Mouse (Mus musculus) kidney, postnatal 10 days (tissue): ENCODE data around the gene BC030867.

Source experiments
- DNase-seq: peaks from one replicate; pipeline ENCODE4 v3.0.0; 2021; ENCODE audit warnings: mixed read lengths

The BC030867 gene

DNA sequence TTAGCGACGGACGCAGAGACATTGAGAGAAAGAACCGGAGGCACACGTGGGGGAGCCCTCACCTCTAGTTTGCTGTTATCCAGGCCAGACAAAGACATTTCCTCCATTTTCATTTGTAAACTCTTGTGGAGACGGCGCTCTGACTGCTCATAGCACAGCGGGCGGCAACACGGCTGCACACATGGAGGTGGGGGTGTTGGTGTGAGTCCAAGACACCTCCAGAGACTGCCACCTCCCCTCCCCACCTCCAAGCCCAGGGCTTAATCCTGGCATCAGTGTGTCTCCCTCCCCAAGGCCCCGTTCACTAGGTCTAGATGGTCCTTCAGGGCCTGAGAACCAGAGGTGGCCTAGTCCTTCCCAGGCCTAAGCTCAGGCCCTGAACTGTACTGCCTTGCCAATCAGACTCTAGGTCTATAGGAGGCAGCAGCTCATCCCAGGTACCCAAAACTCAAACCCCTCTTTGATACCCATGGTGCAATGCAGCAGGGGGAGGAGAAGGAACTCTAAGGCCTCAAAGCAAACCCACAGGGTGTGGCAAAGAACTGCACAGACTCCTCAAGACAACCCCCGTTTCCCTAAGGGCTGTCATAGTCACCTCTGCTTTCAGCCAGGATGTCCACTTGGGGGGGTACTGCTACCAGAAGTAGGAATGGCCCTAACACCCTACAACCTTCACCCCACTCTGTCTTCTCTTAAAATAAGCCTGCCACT, 46.4 kb downstream of the BC030867 start:
- DNase-seq = peak; percentile 46

GRCm38 (mm10) chr11:102295598-102296471, 47.2 kb downstream of the BC030867 start:
- DNase-seq = peak; percentile 85

GRCm38 (mm10) chr11:102296491-102297472, 48.1 kb downstream of the BC030867 start, which contains the start of gene Atxn7l3:
Gene Atxn7l3 (minus strand): TSS chr11:102296631.
- DNase-seq = peak; percentile 99

GRCm38 (mm10) chr11:102297577-102298556, 49.2 kb downstream of the BC030867 start:
- DNase-seq = no peak

DNA sequence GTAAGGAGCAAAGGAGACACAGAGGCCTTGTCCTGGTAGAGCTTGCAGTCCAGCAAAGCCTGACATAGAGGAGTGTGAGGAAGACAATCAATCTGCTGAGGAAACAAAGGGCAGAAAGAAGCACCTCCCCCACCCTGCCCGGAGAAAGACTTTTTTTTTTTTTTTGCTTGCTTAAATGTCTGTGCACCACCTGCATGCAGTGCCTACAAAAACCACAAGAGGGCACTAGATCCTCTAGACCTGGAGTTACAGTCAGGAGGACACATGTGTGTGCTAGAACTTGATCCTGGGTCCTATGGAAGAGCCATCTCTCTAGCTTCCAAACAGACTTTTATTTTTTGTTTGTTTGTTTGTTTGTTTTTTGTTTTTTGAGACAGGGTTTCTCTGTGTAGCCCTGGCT, 51.2 kb downstream of the BC030867 start:
- peak; percentile 78 for DNase-seq

DNA sequence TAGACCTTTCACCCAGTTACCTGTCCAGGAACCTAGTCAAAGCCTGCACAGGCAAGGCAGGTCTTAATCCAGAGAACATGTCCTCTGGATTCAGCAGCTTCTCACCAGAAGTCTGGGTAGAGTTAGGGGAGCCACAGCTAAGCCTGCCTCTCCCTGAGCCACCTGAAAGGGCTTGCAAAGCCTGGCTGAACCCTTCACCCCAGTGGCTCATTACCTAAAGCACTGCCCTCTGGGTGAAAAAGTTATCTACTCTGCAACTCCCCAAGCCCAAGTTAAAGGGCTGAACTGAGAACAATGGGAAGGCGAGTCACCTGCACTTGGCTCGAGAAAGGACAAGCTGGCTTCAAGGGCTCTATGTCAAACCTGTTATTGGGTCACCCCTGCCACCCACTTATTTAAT, 55.5 kb downstream of the BC030867 start:
- no peak for DNase-seq

GRCm38 (mm10) chr11:102305359-102305758, 56.7 kb downstream of the BC030867 start:
- no peak for DNase-seq

GRCm38 (mm10) chr11:102308104-102308503, 59.4 kb downstream of the BC030867 start:
- DNase-seq = no peak

- peak; percentile 98 for DNase-seq
Measured at GRCm38 (mm10) chr11:102308979-102309378, 60.3 kb downstream of the BC030867 start.

GRCm38 (mm10) chr11:102309821-102310617, 61.3 kb downstream of the BC030867 start:
- no peak for DNase-seq

DNA sequence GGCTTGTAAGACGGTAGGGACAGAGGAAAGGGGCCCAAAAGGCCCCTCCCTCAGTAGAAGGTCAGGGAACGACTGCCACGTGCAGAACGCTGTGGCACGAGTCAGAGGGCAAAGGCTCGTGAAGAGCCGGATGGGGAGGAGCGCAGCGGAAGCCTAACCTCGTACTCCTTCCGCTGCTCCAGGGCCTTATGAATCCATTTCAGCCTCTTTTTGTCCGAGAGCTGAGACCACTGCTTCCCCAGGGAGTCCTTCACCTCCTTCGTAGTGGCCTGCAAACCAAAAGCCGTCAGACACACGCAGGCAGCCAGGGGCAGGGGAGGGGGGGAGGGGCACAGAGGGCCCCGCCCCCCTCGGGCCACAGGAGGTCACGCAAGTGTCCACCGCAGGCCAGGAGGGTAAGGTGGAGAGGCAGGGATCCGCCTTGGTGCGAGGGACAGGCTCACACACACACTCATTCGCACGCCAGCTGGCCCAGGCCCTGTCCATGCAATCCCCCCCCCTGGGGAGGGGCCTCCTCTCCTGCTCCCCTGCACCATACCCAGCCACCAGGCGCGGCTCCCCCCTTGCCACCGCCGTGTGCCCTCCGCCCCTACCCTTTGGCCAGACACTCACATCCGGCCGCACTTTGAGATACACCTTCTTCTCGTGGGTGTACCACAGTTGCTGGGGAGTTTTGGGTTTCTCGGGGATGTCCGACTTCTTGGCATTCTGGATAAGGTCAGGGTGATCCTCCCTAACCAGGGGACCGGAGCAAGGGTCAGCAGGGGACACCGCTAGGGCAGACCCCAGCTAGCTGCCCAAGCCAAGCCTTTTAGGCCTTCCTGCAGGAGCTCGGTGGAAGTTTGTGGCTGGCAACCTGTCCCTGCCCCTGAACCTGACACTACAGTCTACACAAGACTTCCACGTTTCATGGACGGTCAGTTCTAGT, 62.4 kb downstream of the BC030867 start:
- peak; percentile 40 for DNase-seq

DNA sequence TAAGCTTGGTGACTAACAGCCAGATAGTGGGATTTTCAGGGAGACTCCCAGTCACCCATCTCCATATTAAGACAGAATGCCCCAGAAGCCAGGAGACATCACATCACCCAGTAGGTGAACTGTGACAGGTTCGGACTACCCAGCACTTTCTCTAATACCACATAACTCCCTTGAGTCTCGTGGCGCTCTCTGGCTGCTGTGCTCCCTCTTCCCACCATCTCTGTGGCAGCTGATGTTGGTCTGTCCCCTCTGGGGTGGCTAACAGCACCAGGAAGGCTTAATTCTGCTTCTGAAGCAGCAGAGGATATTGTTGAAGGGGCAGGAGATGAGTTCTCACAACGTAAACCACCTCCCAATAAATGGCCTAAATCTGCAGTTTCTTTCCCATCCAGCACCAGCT, 63.3 kb downstream of the BC030867 start:
- DNase-seq = no peak

GRCm38 (mm10) chr11:102312586-102312985, 63.9 kb downstream of the BC030867 start:
- no peak for DNase-seq

- DNase-seq = no peak
Measured at GRCm38 (mm10) chr11:102314321-102314720, 65.6 kb downstream of the BC030867 start.
